Mouse (Mus musculus) gastrocnemius, postnatal 14 days (tissue): ENCODE measurements around the gene Olfr1191-ps1. TPM values are rescaled to one million over a fixed set of nuclear protein-coding genes. Genes with fewer than 3 reads are reported as not detected.
"Not testable (repeated sequence)": the region's sequence is repeated elsewhere in the genome, so short reads cannot be mapped to it uniquely, and the experiment has no call there.

Experiments used
- DNase-seq: peaks from one replicate; pipeline ENCODE4 v3.0.0; 2021; ENCODE audit warnings: mixed read lengths
- intact Hi-C: fragments of 180-260 bp; cut with DNase I; formaldehyde crosslinking; loops from one replicate; pipeline ENCODE4 v1.15.1; 2025; ENCODE audit warnings: low total_unique reads
- long read RNA-seq, 2 experiments: library from polyadenylated mRNA; stranded (forward); transcript quantifications; one replicate each; pipeline ENCODE4 v2.0.0; 2021
- total RNA-seq, 2 experiments: library from RNA; stranded (reverse); gene quantifications; 2 replicates each; pipeline ENCODE4 v1.2.3; 2021

Gene Olfr1191-ps1
- under 1 TPM in 1 of 2 experiments, not detected in 1; 0.04 TPM for total RNA-seq
- long read RNA-seq, experiment 1, result 0 reads
- long read RNA-seq, experiment 2, result 0 reads

DNA sequence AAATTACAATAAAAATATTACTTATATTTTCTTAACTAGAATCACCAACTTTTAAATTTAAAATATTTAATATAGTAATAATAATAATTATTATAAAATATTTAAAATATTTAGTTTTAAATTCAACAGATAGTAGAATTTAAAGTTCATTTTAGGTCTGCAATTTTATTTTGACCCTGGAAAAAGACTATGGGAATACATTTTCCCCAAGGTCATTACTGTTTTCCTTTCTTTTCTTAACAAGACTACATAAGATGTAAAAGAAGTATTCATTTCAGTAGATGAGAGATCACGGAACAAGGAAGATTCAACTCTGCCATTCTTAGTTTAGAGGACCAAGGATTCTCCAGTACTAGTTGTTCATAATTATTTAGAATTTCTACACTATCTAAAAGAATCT is at the start of gene Olfr1191-ps1:
Gene Olfr1191-ps1 (plus strand): TSS at position 301 of the 400 bp plus-strand sequence.
- DNase-seq, intact Hi-C loops: not testable (repeated sequence)

DNA sequence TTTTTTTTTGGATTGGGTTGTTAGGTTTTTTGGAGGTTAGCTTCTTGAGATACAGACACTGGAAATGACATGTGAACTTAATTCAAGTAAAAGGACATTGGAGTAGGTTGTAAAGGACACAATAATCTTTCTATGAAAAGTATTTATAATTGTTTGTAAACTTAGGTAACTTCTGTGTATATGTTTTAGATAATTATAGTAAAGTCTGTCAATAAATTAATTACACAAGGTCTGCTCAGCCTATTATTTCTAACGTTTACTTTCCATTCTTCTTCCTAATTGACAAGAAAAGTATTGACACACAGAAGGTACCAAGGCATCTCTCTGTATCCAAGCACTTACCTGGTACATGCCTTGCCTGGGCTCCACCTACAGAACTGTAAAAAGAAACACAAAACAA is 7.9 kb downstream of the Olfr1191-ps1 start, which contains the start of gene Olfr1192-ps1:
Gene Olfr1192-ps1 (plus strand): TSS at position 301 of the 400 bp plus-strand sequence.
- intact Hi-C loops, result no loop called here
- DNase-seq, result no peak

DNA sequence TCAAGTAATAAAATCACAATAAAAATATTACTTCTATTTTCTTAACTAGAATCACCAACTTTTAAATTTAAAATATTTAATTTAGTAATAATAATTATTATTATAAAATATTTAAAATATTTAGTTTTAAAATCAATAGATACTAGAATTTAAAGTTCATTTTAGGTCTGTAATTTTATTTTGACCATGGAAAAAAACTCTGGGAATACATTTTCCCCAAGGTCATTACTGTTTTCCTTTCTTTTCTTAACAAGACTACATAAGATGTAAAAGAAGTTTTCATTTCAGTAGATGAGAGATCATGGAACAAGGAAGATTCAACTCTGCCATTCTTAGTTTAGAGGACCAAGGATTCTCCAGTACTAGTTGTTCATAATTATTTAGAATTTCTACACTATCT is 35.0 kb downstream of the Olfr1191-ps1 start, which contains the start of gene Olfr1193:
Gene Olfr1193 (plus strand): TSS at position 301 of the 400 bp plus-strand sequence.
- intact Hi-C loops, DNase-seq: not testable (repeated sequence)

DNA sequence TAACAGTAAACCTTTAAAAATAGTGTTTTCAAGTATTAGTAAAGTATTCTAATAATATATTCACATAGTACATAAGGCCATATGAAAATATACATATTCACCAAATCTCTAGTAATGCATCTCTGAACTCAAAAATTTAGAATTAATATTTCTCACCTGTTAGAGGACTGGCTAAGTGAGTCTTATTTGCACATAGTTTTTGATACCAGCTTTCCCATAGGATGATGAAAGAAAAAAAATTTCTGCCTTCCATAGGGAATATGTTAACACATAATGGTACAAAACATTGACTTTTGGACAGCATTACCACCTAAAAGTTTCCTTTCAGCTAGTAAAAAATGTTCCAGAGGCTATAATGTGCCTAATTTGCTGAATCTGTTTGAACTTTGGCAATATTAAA is 48.7 kb downstream of the Olfr1191-ps1 start, which contains the start of gene Olfr1195:
Gene Olfr1195 (minus strand): TSS at position 101 of the 400 bp plus-strand sequence.
- intact Hi-C loops, result no loop called here
- DNase-seq, result no peak

Other genes starting within 250 kb of the Olfr1191-ps1 start
- not detected for gene Olfr1179, start 234.1 kb upstream of the Olfr1191-ps1 start, total RNA-seq
- not detected for gene Olfr1180, start 221.4 kb upstream of the Olfr1191-ps1 start, total RNA-seq
- not detected for gene Olfr1181, start 214.4 kb upstream of the Olfr1191-ps1 start, total RNA-seq
- not detected for gene Gm13757, start 191.4 kb upstream of the Olfr1191-ps1 start, total RNA-seq
- not detected for gene Olfr1183, start 185.7 kb upstream of the Olfr1191-ps1 start, total RNA-seq
- not detected for gene Olfr1184, start 156.9 kb upstream of the Olfr1191-ps1 start, total RNA-seq
- not detected for gene Olfr1185-ps1, start 147.2 kb upstream of the Olfr1191-ps1 start, total RNA-seq
- not detected for gene Olfr1186, start 122.0 kb upstream of the Olfr1191-ps1 start, total RNA-seq
- gene Olfr1188, start 83.6 kb upstream of the Olfr1191-ps1 start, total RNA-seq, result not detected
- gene Olfr1189, start 54.1 kb upstream of the Olfr1191-ps1 start, total RNA-seq, result not detected
- gene Olfr1192-ps1, start 8.0 kb downstream of the Olfr1191-ps1 start, total RNA-seq, result not detected
- not detected for gene Olfr1193, start 35.1 kb downstream of the Olfr1191-ps1 start, total RNA-seq
- gene Olfr1195, start 48.6 kb downstream of the Olfr1191-ps1 start, total RNA-seq, result not detected
- gene Olfr1196, start 64.1 kb downstream of the Olfr1191-ps1 start, total RNA-seq, result not detected
- not detected for gene Olfr1197, start 91.8 kb downstream of the Olfr1191-ps1 start, total RNA-seq
- not detected for gene Olfr1198, start 110.8 kb downstream of the Olfr1191-ps1 start, total RNA-seq
- not detected for gene Olfr1199, start 119.9 kb downstream of the Olfr1191-ps1 start, total RNA-seq
- not detected for gene Olfr1200, start 129.9 kb downstream of the Olfr1191-ps1 start, total RNA-seq
- not detected for gene Olfr1201, start 152.5 kb downstream of the Olfr1191-ps1 start, total RNA-seq
- not detected for gene Olfr1202, start 174.0 kb downstream of the Olfr1191-ps1 start, total RNA-seq
- gene Olfr1205, start 189.2 kb downstream of the Olfr1191-ps1 start, total RNA-seq, result not detected
- not detected for gene Olfr1204, start 208.8 kb downstream of the Olfr1191-ps1 start, total RNA-seq
- gene Olfr1206, start 222.7 kb downstream of the Olfr1191-ps1 start, total RNA-seq, result not detected